Mouse (Mus musculus) hindbrain, embryonic 12.5 days (tissue): ENCODE measurements around the gene Zfp710. TPM values are rescaled to one million over a fixed set of nuclear protein-coding genes. Genes with fewer than 3 reads are reported as not detected.

ENCODE experiments used
- ATAC-seq: fragments of 200-750 bp; cut with Nextera tagmentation; 2 replicates; pipeline ENCODE4 v1.8.0; 2017; ENCODE audit warnings: moderate TSS enrichment; ENCODE audit not compliant: low FRiP score
- H3K27ac ChIP-seq: fragments of 300-500 bp; sonication (generic); 2 replicates; pipeline ENCODE4 v1.5.1; 2016; ENCODE audit warnings: mild to moderate bottlenecking
- H3K27me3 ChIP-seq: fragments of 300-500 bp; sonication (generic); 2 replicates; pipeline ENCODE4 v1.6.1; 2016; ENCODE audit warnings: mild to moderate bottlenecking
- H3K36me3 ChIP-seq: fragments of 300-500 bp; sonication (generic); 2 replicates; pipeline ENCODE4 v1.6.1; 2016; ENCODE audit warnings: mild to moderate bottlenecking
- H3K4me1 ChIP-seq: fragments of 300-500 bp; sonication (generic); 2 replicates; pipeline ENCODE4 v1.6.1; 2016
- H3K4me2 ChIP-seq: fragments of 300-500 bp; sonication (generic); replicated peaks from 2 replicates; pipeline ENCODE4 v1.6.1; 2016; ENCODE audit warnings: mild to moderate bottlenecking
- H3K4me3 ChIP-seq: fragments of 300-500 bp; sonication (generic); 2 replicates; pipeline ENCODE4 v1.5.1; 2016; ENCODE audit warnings: mild to moderate bottlenecking
- H3K9ac ChIP-seq: fragments of 300-500 bp; sonication (generic); 2 replicates; pipeline ENCODE4 v1.6.1; 2016; ENCODE audit warnings: mild to moderate bottlenecking, moderate library complexity
- H3K9me3 ChIP-seq: fragments of 300-500 bp; sonication (generic); replicated peaks from 2 replicates; pipeline ENCODE4 v1.6.1; 2016; ENCODE audit warnings: mild to moderate bottlenecking
- whole genome bisulfite sequencing: fragments of 180-500 bp; shearing (Covaris S2); methylation state at CpG from one replicate; pipeline ENCODE4 v1.1.7; 2016; 5-methylcytosine and 5-hydroxymethylcytosine counted together
- polyA plus RNA-seq: library from polyadenylated mRNA; unstranded; fragments of >200 nt; fragmentation: Nextera tagmentation; extraction: Ambion mirVana; gene quantifications from 2 replicates; pipeline ENCODE4 v1.2.1, GENCODE M21; 2016

Zfp710 gene
- polyA plus RNA-seq, 1 experiment from 2014 or later = 26.0 TPM

DNA sequence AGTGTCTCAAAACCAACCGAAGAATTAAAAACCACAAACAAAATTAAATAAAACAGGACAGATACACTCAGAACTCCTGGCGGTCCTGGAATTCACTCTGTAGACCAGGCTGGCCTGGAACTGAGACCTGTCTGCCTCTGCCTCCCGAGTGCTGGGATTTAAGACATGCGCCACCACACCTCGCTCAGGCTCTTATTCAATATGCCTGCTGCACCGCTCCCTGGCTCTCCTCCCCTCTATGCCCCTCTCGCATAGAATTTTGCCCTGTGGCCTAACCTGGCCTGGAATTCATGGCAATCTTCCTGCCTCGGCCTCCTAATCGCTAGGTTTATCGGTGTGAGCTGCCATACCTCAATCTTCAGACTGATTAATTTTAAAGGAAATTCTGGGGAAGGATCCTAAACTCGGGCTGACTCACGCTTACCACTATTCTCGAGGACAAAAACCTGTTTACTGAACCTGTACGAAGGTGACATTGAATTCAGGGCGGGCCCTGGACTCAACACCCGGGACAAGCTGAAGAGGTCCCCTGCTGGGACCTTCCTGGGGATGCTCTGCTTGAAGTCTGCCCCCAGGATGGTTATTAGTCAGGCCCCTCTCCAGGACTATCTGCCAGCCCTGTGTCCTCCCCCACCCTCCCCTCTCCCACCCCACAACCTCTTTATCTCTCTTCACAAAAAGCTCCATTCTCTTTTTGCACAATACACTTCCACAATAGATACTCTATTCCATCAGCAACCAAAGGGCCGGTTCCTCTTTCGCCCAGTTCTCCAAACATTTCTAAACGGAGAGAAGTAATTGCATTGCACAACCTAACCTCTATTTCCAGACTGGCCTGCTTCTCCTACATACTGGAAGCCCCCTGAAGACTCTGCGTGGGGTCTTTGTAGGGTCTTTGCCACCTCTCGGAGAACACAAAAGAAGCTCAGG, 9.5 kb upstream of the Zfp710 start:
- Histone ChIP-seq H3K27me3 (no peaks in the 10 kb centered on the region), H3K27ac (no peak overlapping the region), H3K4me2 (no peak overlapping the region), H3K36me3 (no peaks in the 10 kb centered on the region), H3K4me1 (no peaks in the 10 kb centered on the region), H3K9ac (no peak overlapping the region), H3K9me3 (no peaks in the 10 kb centered on the region), H3K4me3 (no peak overlapping the region)
- WGBS = 68% methylated on average over 21 of the region's 21 CpGs
- ATAC-seq = no peak

DNA sequence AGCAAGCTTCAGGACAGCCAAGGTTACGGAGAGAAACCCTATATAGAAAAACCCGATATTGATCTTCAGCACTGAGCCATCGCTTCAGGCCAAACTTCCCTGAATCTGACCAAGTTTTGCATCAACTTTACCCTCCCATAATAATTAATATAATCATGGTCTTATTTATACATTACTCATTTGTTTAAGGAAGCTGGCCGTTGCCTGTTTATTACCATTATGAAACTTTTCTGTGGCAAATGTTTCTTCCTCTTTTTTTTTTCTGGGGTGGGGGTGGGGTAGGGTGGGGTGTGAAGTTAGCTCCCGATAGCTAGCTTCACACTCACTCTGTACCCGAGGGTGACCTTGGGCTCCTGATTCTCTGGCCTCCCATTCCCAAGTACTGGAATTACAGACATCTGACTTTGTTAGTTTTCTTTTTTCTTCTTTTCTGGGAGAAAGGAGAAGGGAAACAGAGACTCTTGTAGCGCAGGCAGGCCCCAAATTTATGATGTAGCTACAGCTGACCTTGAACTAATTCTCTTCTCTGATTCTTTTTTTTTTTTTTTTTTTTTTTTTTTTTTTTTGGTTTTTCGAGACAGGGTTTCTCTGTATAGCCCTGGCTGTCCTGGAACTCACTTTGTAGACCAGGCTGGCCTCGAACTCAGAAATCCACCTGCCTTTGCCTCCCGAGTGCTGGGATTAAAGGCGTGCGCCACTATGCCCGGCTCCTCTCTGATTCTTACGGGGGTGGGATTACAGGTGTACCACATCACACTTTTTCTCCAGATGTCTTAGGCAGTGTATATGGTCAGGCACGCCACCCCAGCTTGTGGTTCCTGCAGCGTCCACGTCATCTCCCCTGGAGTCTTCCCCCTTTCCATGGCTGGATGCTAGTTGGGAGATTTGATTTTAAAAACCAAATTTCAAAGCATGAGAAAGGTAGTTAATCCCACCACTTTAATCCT, 5.8 kb upstream of the Zfp710 start:
- H3K27ac ChIP-seq = no peak overlapping the region
- H3K9me3 ChIP-seq = no peaks in the 10 kb centered on the region
- no peak for ATAC-seq
- 88% methylated on average over 16 of the region's 17 CpGs for WGBS
- no peaks in the 10 kb centered on the region for H3K4me1 ChIP-seq
- H3K36me3 ChIP-seq = no peaks in the 10 kb centered on the region
- no peak overlapping the region for H3K9ac ChIP-seq
- no peak overlapping the region for H3K4me2 ChIP-seq
- H3K4me3 ChIP-seq = no peak overlapping the region
- H3K27me3 ChIP-seq = no peaks in the 10 kb centered on the region

DNA sequence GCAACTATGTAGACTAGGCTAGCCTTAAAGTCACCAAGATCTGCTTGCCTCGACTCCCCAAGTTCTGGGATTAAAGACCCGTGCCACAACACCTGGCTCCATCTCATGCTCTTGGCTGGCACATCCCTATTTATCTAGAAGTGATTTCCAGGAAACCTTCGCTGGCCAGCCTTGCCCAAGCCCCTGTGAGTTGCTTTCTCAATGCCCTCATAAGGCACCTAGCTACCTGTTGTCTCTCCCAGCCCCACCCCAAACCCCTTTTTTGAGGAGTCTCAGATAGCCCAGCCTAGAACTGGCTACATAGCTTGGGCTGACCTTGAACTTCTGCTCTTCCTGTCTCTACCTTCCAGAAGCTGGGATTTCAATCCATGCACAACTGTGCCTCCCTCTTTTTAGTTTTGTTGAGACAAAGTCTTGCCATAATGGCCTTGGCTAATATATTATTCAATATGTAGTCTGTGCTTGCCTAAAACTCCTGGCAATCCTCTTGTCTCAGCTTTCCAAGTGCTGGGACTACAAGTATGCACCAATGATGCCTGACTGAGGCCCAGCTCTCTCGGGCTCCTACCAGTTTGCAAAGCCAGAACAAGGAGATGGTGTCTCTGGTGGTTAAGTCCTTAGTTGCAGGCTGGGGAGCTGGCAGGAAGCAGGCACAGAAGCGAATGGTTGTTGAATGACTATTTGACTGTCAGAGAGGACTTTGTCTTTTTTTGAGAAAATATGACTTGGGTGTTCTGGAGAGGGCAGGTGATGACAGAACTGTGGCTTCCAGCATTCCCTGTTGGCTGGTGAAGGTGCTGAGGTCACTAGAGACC, 786 bp upstream of the Zfp710 start:
- Histone ChIP-seq H3K27ac (peak overlapping the region; percentile 96), H3K36me3 (no peaks in the 10 kb centered on the region), H3K4me2 (peak overlapping the region; percentile 88), H3K27me3 (no peaks in the 10 kb centered on the region), H3K9ac (no peak overlapping the region), H3K4me3 (peak overlapping the region; percentile 85; the same call in 1 of the 2 replicates), H3K4me1 (peaks cover 23% of the 10 kb centered on the region), H3K9me3 (no peaks in the 10 kb centered on the region)
- 74% methylated on average over 5 of the region's 5 CpGs for WGBS
- no peak for ATAC-seq

DNA sequence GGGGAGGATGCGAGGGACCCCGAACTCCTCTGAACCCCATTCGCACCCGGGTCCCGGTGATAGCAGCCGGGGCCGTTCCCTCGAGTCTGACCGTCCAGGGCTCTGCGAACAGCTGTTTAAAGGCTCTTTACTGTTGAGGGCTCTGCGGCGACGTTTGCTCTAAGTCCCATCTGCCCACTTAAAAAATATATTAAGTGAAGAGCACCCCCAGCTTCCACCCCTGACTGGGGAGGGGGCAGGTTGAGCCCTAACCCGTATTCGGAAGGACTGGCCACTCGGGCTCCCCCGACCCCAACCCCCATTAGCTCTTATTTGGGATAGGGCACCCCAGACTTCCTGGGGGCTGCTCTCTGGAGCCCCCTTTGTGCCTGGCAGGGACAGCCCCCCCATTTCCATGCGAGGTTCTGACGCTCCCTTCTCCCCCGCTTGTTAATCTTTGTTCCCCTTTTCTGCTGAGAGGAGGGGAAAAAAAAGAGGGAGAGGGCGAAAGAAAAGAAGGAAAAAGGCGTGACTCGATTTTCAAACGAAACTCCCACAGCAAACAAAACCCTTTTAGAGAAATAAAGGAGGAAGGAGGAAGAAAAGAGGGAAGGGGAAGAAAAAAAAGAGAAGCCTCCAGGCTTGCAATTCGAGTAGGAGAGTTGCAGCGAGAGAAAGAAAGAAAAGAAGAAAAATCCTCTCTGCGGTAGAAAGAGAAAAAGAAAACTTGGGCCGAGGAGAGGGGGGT, 940 bp downstream of the Zfp710 start:
- H3K27ac ChIP-seq = peak overlapping the region; percentile 96
- H3K4me2 ChIP-seq = peak overlapping the region; percentile 88
- peak overlapping the region; percentile 85 for H3K4me3 ChIP-seq
- no peaks in the 10 kb centered on the region for H3K36me3 ChIP-seq
- H3K27me3 ChIP-seq = no peaks in the 10 kb centered on the region
- 0% methylated on average over 28 of the region's 28 CpGs for WGBS
- peak; percentile 9; the same call in 1 of the 2 replicates for ATAC-seq
- peaks cover 36% of the 10 kb centered on the region for H3K4me1 ChIP-seq
- no peaks in the 10 kb centered on the region for H3K9me3 ChIP-seq
- peak overlapping the region; percentile 98 for H3K9ac ChIP-seq

DNA sequence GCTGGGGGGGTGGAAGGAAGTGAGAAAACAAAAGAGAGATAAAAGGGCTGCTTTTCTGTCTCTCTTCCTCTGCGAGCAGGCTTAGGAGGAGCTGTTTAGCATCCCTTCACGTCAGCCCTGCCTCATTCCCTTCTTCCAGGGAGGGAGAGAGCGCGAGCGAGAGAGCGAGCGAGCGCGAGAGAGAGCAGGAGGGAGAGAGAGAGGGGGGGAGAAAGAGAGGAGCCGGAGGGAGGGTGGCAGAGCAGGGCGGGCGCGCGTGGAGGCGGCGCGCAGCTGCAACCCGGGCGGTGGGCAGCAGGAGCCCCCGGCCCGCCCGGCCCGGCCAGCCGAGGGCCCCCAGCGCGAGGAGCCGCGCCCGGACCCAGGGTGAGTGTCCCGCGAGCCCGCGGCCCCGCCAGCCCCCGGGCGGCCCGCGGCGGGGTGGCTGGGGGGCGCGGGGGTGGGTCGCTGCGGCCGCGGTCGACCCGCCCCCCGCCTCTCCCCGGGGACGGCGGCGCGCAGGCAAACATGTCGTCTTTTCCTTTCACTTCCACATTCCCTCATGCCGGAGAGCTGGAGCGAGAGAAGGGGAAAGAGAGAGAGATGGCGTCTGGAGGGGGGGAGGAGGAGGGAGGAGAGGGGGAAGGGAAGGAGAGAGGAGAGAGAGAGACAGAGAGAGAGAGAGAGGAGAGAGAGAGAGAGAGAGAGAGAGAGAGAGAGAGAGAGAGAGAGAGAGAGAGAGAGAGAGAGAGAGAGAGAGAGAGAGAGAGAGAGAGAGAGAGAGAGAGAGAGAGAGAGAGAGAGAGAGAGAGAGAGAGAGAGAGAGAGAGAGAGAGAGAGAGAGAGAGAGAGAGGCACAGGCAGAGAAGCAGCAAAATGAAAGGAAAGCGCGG, 1.7 kb downstream of the Zfp710 start:
- no peaks in the 10 kb centered on the region for H3K27me3 ChIP-seq
- H3K36me3 ChIP-seq = no peaks in the 10 kb centered on the region
- 1% methylated on average over 23 of the region's 59 CpGs for WGBS
- no peaks in the 10 kb centered on the region for H3K9me3 ChIP-seq
- H3K4me3 ChIP-seq = peak overlapping the region; percentile 85
- H3K27ac ChIP-seq = peak overlapping the region; percentile 96
- peak; percentile 20 for ATAC-seq
- peak overlapping the region; percentile 98 for H3K9ac ChIP-seq
- H3K4me2 ChIP-seq = peak overlapping the region; percentile 88
- peaks cover 41% of the 10 kb centered on the region for H3K4me1 ChIP-seq

DNA sequence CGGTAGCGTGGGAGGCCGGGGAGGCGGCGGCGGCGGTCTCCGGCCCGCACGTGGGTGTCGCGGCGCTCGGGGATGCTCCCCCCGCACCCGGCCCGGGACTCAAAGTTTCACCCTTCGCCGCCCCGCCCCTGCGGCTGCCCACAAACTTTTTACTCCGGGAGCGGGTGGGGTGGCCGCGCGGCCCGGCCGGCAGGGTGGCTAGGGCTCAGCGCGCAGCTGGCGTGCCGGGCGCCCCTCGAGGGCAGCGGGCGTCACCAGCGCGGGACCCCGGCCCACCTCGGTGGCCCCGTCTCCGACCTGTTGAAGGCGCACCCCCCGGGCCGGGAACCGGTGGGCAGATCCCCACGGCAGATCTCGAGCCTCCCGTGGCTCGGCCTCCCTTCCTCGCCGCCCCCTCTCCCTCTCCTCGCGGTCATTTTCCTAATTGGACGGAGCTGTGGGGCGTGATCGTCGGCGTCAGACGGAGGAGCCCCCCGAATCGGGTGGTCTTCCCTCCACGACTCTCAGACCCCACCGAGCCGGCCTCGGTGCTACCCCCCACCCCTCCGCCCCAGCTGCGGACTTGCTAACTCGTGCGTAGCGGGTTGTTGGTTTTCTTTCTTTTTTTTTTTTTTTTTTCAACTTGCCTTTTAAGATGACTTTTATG, 2.5 kb downstream of the Zfp710 start:
- peak overlapping the region; percentile 85 for H3K4me3 ChIP-seq
- no peaks in the 10 kb centered on the region for H3K36me3 ChIP-seq
- peak overlapping the region; percentile 88 for H3K4me2 ChIP-seq
- H3K4me1 ChIP-seq = peaks cover 49% of the 10 kb centered on the region
- under 1% methylated on average over 59 of the region's 71 CpGs for WGBS
- H3K27me3 ChIP-seq = no peaks in the 10 kb centered on the region
- H3K9me3 ChIP-seq = no peaks in the 10 kb centered on the region
- ATAC-seq = no peak
- H3K27ac ChIP-seq = peak overlapping the region; percentile 96
- H3K9ac ChIP-seq = peak overlapping the region; percentile 98

DNA sequence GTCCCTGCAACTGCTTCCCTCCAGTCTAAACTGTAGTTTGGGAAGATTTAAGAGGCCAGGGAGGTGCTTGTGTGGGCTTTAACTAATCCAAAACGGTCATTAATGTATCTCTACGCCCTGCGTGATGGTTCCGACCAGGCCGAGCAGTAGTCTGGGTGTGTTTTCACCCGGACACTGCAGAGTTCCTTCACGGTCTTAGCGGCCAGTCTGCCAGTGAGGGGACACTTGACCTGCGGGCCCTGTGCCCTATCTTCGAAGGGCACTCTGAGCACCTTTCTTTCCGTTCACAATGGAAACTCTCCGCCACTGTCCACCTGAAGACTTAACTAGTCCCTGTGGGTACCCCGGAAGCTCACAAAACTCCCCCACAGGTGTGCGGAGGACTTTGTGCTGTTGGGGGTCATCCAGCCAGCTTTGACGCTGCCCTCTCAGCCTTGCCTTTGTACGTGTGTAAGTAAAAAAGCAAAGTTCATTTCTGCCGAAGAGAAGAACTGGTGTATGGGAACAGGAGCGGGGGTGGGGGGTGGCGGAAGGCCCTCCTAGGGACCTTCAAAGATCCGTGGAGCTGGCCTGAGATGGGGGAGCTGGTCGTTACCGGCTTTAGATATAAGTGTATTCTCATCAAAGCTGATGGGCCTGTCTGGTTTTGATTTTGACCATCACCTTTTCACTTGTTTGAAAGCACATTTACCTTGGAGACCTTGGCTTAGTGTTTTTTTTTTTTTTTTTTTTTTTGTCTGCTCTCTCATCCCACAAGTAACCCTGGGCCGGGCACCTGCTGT, 3.2 kb downstream of the Zfp710 start:
- no peaks in the 10 kb centered on the region for H3K36me3 ChIP-seq
- peak overlapping the region; percentile 85 for H3K4me3 ChIP-seq
- no peaks in the 10 kb centered on the region for H3K9me3 ChIP-seq
- ATAC-seq = no peak
- H3K4me2 ChIP-seq = peak overlapping the region; percentile 88
- H3K27me3 ChIP-seq = no peaks in the 10 kb centered on the region
- H3K4me1 ChIP-seq = peaks cover 56% of the 10 kb centered on the region
- peak overlapping the region; percentile 98 for H3K9ac ChIP-seq
- WGBS = 4% methylated on average over 23 of the region's 23 CpGs
- peak overlapping the region; percentile 44; the same call in 1 of the 2 replicates for H3K27ac ChIP-seq

DNA sequence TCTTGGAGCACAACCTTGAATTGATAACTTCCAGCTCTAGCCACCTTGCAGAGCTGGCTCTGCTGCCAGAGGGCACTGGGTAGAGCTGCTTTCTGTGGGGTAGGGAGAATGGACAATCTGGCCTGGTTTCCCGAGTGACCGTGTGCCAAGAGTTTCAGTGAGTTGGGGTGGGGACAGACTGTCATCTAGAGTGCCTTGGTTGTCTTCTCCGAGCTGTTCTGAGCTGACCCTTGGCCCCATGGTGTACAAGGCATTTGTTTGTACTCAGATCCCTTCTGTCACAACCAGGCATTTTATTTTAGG, 3.8 kb downstream of the Zfp710 start:
- peaks cover 61% of the 10 kb centered on the region for H3K4me1 ChIP-seq
- H3K9ac ChIP-seq = no peak overlapping the region

DNA sequence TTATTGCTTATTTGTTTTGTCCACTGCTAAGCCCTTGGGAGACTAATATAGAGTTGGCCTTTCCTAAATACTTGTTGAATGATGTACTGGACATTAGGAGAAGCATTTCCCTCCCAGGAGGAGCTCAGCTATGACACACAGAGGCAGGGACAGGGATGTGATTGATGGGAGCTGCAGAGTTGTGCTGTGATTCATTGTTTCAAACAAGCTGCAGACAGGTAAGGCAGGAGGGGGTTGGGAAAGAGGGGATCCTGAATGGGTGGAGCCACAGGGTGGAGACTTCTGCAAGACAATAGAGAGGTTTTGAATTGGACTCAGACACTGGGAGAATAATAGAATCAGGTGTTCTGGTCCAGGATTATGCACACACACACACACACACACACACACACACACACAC, 5.4 kb downstream of the Zfp710 start:
- H3K27me3 ChIP-seq = no peaks in the 10 kb centered on the region
- no peaks in the 10 kb centered on the region for H3K9me3 ChIP-seq
- no peak overlapping the region for H3K27ac ChIP-seq
- no peaks in the 10 kb centered on the region for H3K36me3 ChIP-seq
- H3K4me2 ChIP-seq = no peak overlapping the region
- H3K4me3 ChIP-seq = no peak overlapping the region
- peaks cover 67% of the 10 kb centered on the region for H3K4me1 ChIP-seq
- no peak for ATAC-seq
- H3K9ac ChIP-seq = no peak overlapping the region

More for the DNA sequence above, 3.8 kb downstream of the Zfp710 start:
- no peak for ATAC-seq
- Histone ChIP-seq H3K36me3 (no peaks in the 10 kb centered on the region), H3K4me3 (peak overlapping the region; percentile 85), H3K27me3 (no peaks in the 10 kb centered on the region), H3K9me3 (no peaks in the 10 kb centered on the region), H3K27ac (no peak overlapping the region), H3K4me2 (peak overlapping the region; percentile 88)
- 20% methylated on average over 3 of the region's 3 CpGs for WGBS

DNA sequence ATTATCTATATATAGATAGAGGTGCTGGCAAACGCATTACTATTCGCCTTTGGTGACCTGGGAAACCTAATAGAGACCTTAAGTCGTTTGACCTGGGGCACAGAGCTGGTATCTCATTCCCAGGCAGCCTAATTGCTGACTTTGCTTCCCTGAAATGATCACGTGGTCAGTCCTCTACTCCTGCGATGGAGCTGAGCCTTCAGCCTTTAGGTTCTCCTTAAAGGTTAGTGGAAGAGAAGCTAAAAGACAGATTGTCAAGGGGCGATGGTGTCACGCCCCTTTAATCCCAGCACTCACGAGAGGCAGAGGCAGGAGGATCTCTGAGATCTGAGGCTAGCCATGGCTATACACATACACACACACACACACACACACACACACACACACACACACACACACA, 5.9 kb downstream of the Zfp710 start:
- Histone ChIP-seq H3K4me1 (peaks cover 71% of the 10 kb centered on the region), H3K27me3 (no peaks in the 10 kb centered on the region)
- 91% methylated on average over 8 of the region's 8 CpGs for WGBS

More for the DNA sequence above, 5.9 kb downstream of the Zfp710 start:
- H3K27ac ChIP-seq = no peak overlapping the region
- no peak for ATAC-seq
- H3K36me3 ChIP-seq = no peaks in the 10 kb centered on the region
- H3K4me2 ChIP-seq = no peak overlapping the region
- no peaks in the 10 kb centered on the region for H3K9me3 ChIP-seq
- H3K9ac ChIP-seq = no peak overlapping the region
- H3K4me3 ChIP-seq = no peak overlapping the region
